Mouse (Mus musculus) heart, postnatal 0 days (tissue): ENCODE measurements around the gene Tmbim1. TPM values are rescaled to one million over a fixed set of nuclear protein-coding genes. Genes with fewer than 3 reads are reported as not detected.
"Not testable (repeated sequence)": the region's sequence is repeated elsewhere in the genome, so short reads cannot be mapped to it uniquely, and the experiment has no call there.

Experiments
- ATAC-seq: fragments of 200-750 bp; cut with Nextera tagmentation; 2 replicates; pipeline ENCODE4 v1.8.0; 2017; ENCODE audit warnings: low read depth, moderate number of reproducible peaks, moderate library complexity; ENCODE audit not compliant: insufficient read depth
- DNase-seq: peaks from one replicate; pipeline ENCODE4 v3.0.0-alpha.2; 2016; ENCODE audit warnings: low spot score
- H3K27ac ChIP-seq: fragments of 300-500 bp; sonication (generic); 2 replicates; pipeline ENCODE4 v1.5.1; 2014; ENCODE audit warnings: low read depth, mild to moderate bottlenecking
- H3K27me3 ChIP-seq: fragments of 300-500 bp; sonication (generic); 2 replicates; pipeline ENCODE4 v1.6.1; 2014; ENCODE audit warnings: low read length, mixed read lengths; ENCODE audit not compliant: control insufficient read depth, insufficient read depth
- H3K36me3 ChIP-seq: fragments of 300-500 bp; sonication (generic); replicated peaks from 2 replicates; pipeline ENCODE4 v1.6.1; 2014; ENCODE audit warnings: low read length, mixed read lengths; ENCODE audit not compliant: control insufficient read depth, insufficient read depth
- H3K4me1 ChIP-seq: fragments of 300-500 bp; sonication (generic); 2 replicates; pipeline ENCODE4 v1.6.1; 2014; ENCODE audit warnings: antibody characterized with exemption; ENCODE audit not compliant: control insufficient read depth, insufficient read depth
- H3K4me2 ChIP-seq: fragments of 300-500 bp; sonication (generic); 2 replicates; pipeline ENCODE4 v1.6.1; 2014; ENCODE audit warnings: low read depth, mild to moderate bottlenecking, low read length, moderate library complexity
- H3K4me3 ChIP-seq: fragments of 300-500 bp; sonication (generic); 2 replicates; pipeline ENCODE4 v1.5.1; 2014; ENCODE audit warnings: low read depth, low read length
- H3K9ac ChIP-seq: fragments of 300-500 bp; sonication (generic); replicated peaks from 2 replicates; pipeline ENCODE4 v1.6.1; 2014; ENCODE audit warnings: low read depth, low read length, mixed read lengths
- H3K9me3 ChIP-seq: fragments of 300-500 bp; sonication (generic); replicated peaks from 2 replicates; pipeline ENCODE4 v1.6.1; 2016; ENCODE audit warnings: low read length; ENCODE audit not compliant: control insufficient read depth
- CTCF ChIP-seq: IDR thresholded peaks from 2 replicates; pipeline ENCODE4 v1.5.1; 2016; ENCODE audit warnings: antibody characterized with exemption, control low read depth, low read depth
- EP300 ChIP-seq: IDR thresholded peaks from 2 replicates; pipeline ENCODE4 v1.6.1; 2016; ENCODE audit warnings: antibody characterized with exemption, low read depth
- WGBS: fragments of 180-500 bp; shearing (Covaris S2); extraction: QIAGEN DNeasy Blood & Tissue Kit; methylation state at CpG from one replicate; pipeline ENCODE4 v1.1.7; 2014; 5-methylcytosine and 5-hydroxymethylcytosine counted together
- polyA plus RNA-seq: library from polyadenylated mRNA; unstranded; fragments of >200 nt; fragmentation: Nextera tagmentation; extraction: Ambion mirVana; gene quantifications from 2 replicates; pipeline ENCODE4 v1.2.1, GENCODE M21; 2015
- total RNA-seq: library from RNA; depleted of rRNA; stranded (reverse); fragments of >200 nt; gene quantifications from 2 replicates; pipeline ENCODE4 v1.2.3, GENCODE M21; 2014; ENCODE audit warnings: low replicate concordance

The Tmbim1 gene
- total and polyA plus RNA-seq, 2 experiments from 2014 or later = 41.6 to 100 TPM

DNA sequence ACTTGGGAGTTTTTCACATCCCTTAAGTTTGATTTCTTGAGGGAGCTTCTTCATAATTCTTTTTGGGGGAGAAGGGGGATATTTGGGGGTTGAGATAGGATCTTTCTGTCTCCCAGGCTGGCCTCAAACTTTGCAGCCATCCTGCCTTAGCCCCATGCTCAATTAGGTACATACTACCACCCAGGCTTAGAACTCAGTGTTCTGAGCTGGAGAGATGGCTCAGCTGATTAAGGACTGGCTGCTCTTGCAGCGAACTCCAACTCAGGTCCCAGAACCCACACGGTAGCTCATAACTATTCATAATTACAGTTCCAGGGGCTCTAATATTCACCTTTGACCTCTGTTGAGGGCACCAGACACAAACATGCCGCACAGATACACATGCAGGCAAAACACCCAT is 29.2 kb upstream of the Tmbim1 start:
- Histone ChIP-seq H3K9ac (no peak overlapping the region), H3K9me3 (no peaks in the 10 kb centered on the region), H3K4me1 (peaks cover 67% of the 10 kb centered on the region), H3K4me2 (peak overlapping the region; percentile 77), H3K36me3 (no peaks in the 10 kb centered on the region), H3K4me3 (no peak overlapping the region), H3K27me3 (no peaks in the 10 kb centered on the region), H3K27ac (peak overlapping the region; percentile 63)
- WGBS = 72% methylated on average over 3 of the region's 3 CpGs
- DNase-seq (no peak), ATAC-seq (no peak)
- TF ChIP-seq EP300 (no peak), CTCF (no peak)

DNA sequence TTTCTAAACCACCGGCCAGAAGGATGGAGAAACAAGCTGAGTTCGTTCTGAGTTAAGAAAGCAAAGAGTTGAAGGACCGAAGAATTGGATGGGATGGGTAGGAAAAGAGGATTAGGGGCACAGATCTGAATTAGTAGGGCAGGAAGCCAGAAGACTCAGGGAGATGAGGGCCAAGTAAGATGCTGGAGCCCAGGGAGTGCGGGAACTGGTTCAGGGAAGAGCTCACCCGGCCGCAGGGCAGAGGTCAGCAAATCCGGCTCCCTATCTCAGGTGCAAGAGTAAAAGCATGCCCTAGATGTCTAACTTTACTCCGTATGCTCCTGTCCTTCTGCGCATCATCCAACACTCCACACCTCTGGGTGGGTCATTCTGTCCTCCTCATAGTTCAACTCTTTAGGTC is 27.5 kb upstream of the Tmbim1 start:
- H3K36me3 ChIP-seq = 0 out of 2 replicates have a peak, but pooled peaks cover under 1% of the 10 kb centered on the region
- 5% methylated on average over 9 of the region's 9 CpGs for WGBS
- DNase-seq (no peak), ATAC-seq (no peak)
- no peaks in the 10 kb centered on the region for H3K27me3 ChIP-seq
- peak overlapping the region; percentile 77 for H3K4me2 ChIP-seq
- H3K9me3 ChIP-seq = no peaks in the 10 kb centered on the region
- TF ChIP-seq CTCF = no peak
- TF ChIP-seq EP300 = no peak
- H3K4me1 ChIP-seq = peaks cover 60% of the 10 kb centered on the region
- peak overlapping the region; percentile 46 for H3K4me3 ChIP-seq
- peak overlapping the region; percentile 42 for H3K9ac ChIP-seq
- peak overlapping the region; percentile 75 for H3K27ac ChIP-seq

GRCm38 (mm10) chr1:74332241-74332763 is 26.9 kb upstream of the Tmbim1 start:
- peak; percentile 91 for ATAC-seq
- WGBS = under 1% methylated on average over 36 of the region's 36 CpGs
- DNase-seq = peak; percentile 97
- Histone ChIP-seq H3K9me3 (no peaks in the 10 kb centered on the region), H3K4me2 (peak overlapping the region; percentile 77), H3K9ac (peak overlapping the region; percentile 42), H3K4me3 (peak overlapping the region; percentile 46), H3K36me3 (peaks cover 5% of the 10 kb centered on the region; the same call in 1 of the 2 replicates), H3K27me3 (no peaks in the 10 kb centered on the region), H3K27ac (peak overlapping the region; percentile 75), H3K4me1 (peaks cover 56% of the 10 kb centered on the region)
- TF ChIP-seq EP300 (no peak), CTCF (peak; percentile 64)

GRCm38 (mm10) chr1:74331046-74331681 is 25.7 kb upstream of the Tmbim1 start:
- Histone ChIP-seq H3K9me3 (no peaks in the 10 kb centered on the region), H3K27ac (peak overlapping the region; percentile 75), H3K4me3 (no peak overlapping the region), H3K9ac (no peak overlapping the region), H3K4me2 (no peak overlapping the region), H3K36me3 (peaks cover 5% of the 10 kb centered on the region; the same call in 1 of the 2 replicates), H3K4me1 (peaks cover 46% of the 10 kb centered on the region), H3K27me3 (no peaks in the 10 kb centered on the region)
- WGBS = 50% methylated on average over 4 of the region's 4 CpGs
- peak; percentile 16 for ATAC-seq
- no peak for DNase-seq
- no peak for TF ChIP-seq CTCF

- peaks cover 35% of the 10 kb centered on the region for H3K4me1 ChIP-seq
- 63% methylated on average over 7 of the region's 7 CpGs for WGBS
- H3K9me3 ChIP-seq = no peaks in the 10 kb centered on the region
- no peak overlapping the region for H3K9ac ChIP-seq
- H3K4me2 ChIP-seq = no peak overlapping the region
- H3K27ac ChIP-seq = peak overlapping the region; percentile 75
- TF ChIP-seq EP300 (no peak), CTCF (no peak)
- no peaks in the 10 kb centered on the region for H3K27me3 ChIP-seq
- H3K4me3 ChIP-seq = no peak overlapping the region
- peaks cover 5% of the 10 kb centered on the region; the same call in 1 of the 2 replicates for H3K36me3 ChIP-seq
- DNase-seq = no peak
- ATAC-seq = no peak
Observed at GRCm38 (mm10) chr1:74329899-74330431, 24.5 kb upstream of the Tmbim1 start.

- peaks cover 20% of the 10 kb centered on the region for H3K4me1 ChIP-seq
- H3K27ac ChIP-seq, DNase-seq, ATAC-seq, H3K4me3 ChIP-seq, H3K9me3 ChIP-seq, H3K27me3 ChIP-seq, H3K36me3 ChIP-seq, H3K9ac ChIP-seq, H3K4me2 ChIP-seq: not testable (repeated sequence)
- 81% methylated on average over 2 of the region's 2 CpGs for WGBS
Observed at GRCm38 (mm10) chr1:74326916-74327315, 21.5 kb upstream of the Tmbim1 start.
